Mouse (Mus musculus) hindbrain, embryonic 10.5 days (tissue): ENCODE results near the gene Neb. TPM values are rescaled to one million over a fixed set of nuclear protein-coding genes. Genes with fewer than 3 reads are reported as not detected.

Experiments
- DNase-seq: peaks from one replicate; pipeline ENCODE4 v3.0.0-alpha.2; 2017; ENCODE audit warnings: low spot score
- H3K27ac ChIP-seq: fragments of 300-500 bp; sonication (generic); 2 replicates; pipeline ENCODE4 v1.5.1; 2016; ENCODE audit warnings: mild to moderate bottlenecking, moderate library complexity
- H3K27me3 ChIP-seq: fragments of 300-500 bp; sonication (generic); 2 replicates; pipeline ENCODE4 v1.6.1; 2016; ENCODE audit warnings: mild to moderate bottlenecking; ENCODE audit not compliant: poor library complexity, insufficient read depth, severe bottlenecking
- H3K36me3 ChIP-seq: fragments of 300-500 bp; sonication (generic); 2 replicates; pipeline ENCODE4 v1.6.1; 2016; ENCODE audit warnings: mild to moderate bottlenecking, moderate library complexity
- H3K4me1 ChIP-seq: fragments of 300-500 bp; sonication (generic); replicated peaks from 2 replicates; pipeline ENCODE4 v1.6.1; 2016; ENCODE audit warnings: mild to moderate bottlenecking
- H3K4me3 ChIP-seq: fragments of 300-500 bp; sonication (generic); 2 replicates; pipeline ENCODE4 v1.5.1; 2016; ENCODE audit warnings: mild to moderate bottlenecking, moderate library complexity
- H3K9me3 ChIP-seq: fragments of 300-500 bp; sonication (generic); 2 replicates; pipeline ENCODE4 v1.6.1; 2016; ENCODE audit warnings: mild to moderate bottlenecking, moderate library complexity
- WGBS: fragments of 180-500 bp; shearing (Covaris S2); methylation state at CpG from one replicate; pipeline ENCODE4 v1.1.7; 2016; 5-methylcytosine and 5-hydroxymethylcytosine counted together
- polyA plus RNA-seq: library from polyadenylated mRNA; unstranded; fragments of >200 nt; fragmentation: Nextera tagmentation; extraction: Ambion mirVana; gene quantifications from 2 replicates; pipeline ENCODE4 v1.2.1, GENCODE M21; 2016

Gene Neb
- polyA plus RNA-seq, result 0.08 and 0.30 TPM in 2 replicates

DNA sequence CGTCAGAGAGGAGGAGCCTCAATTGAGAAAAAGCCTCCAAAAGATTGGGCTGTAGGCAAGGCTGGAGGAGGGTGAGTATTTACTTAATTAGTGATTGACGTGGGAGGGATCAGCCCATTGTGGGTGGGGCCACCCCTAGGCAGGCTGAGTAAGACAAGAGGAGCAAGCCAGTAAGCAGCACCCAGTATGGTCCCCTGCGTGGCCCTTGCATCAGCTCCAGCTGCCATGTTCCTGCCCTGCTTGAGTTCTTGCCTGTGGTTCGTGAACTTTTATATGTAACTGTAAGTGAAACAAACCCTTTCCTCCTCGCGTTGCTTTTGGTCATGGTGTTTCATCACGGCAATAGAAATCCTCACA lies at the start of gene Neb:
TSS of gene Neb (minus strand) at position 27 of the 357 bp plus-strand sequence.
- no peak within 1 kb of the TSS for H3K27ac ChIP-seq
- DNase-seq, result no peak
- 48% methylated on average over 7 of the region's 7 CpGs for WGBS

DNA sequence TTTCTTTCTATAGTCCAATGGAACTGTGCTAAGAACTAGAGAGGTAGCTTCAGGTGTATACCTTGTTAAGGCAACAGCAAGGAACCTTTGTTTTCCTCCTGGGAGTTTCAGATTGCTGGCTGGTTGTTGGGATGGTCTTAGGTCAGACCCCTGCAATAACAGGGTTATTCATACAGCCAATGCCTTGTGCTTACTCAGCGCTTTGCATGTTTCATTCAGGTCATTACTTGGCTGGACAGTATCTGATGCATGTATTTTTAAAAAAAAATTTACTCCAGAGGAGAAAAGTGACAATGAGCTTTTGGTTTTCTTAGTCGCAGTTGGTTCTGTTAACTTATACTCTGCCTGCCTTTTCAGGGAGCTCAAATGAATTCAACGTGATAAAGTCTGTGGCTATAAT lies 49.1 kb upstream of the Neb start:
- no peak for DNase-seq
- 87% methylated on average over 3 of the region's 3 CpGs for WGBS
- H3K9me3 ChIP-seq, result no peaks in the 10 kb centered on the region

More for the DNA sequence above, at the start of gene Neb:
- Histone ChIP-seq H3K27me3 (no peaks in the 10 kb centered on the region), H3K4me3 (no peak within 1 kb of the TSS), H3K4me1 (no peaks in the 10 kb centered on the region), H3K36me3 (no peaks in the 10 kb centered on the region), H3K9me3 (0 out of 2 replicates have a peak, but pooled peaks cover 2% of the 10 kb centered on the region)

DNA sequence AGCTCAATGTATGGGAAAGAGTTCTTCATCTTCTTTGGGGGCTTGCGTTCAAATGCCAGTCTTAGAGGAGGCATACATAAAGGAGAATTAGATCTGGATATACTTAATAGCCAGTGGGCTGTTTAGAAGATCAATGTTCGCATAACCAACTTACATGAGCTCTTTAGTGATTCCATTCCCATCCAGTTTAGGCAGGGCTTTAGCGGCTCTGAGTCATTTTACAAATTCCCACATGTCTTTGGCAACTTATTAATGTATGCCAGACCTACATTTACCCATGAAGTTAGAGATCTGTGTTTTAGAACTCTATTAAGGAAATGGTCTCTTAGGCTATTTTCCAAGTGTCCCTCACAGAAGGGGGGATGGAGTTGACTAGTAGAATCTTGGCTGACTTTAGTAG lies 47.8 kb upstream of the Neb start:
- no peak for DNase-seq
- 90% methylated on average over 3 of the region's 3 CpGs for WGBS
- Histone ChIP-seq H3K4me3 (no peak overlapping the region), H3K36me3 (no peaks in the 10 kb centered on the region), H3K27ac (no peak overlapping the region), H3K9me3 (no peaks in the 10 kb centered on the region), H3K4me1 (peaks cover 28% of the 10 kb centered on the region), H3K27me3 (no peaks in the 10 kb centered on the region)

More for the DNA sequence above, 49.1 kb upstream of the Neb start:
- Histone ChIP-seq H3K27me3 (no peaks in the 10 kb centered on the region), H3K27ac (no peak overlapping the region), H3K36me3 (no peaks in the 10 kb centered on the region), H3K4me1 (peaks cover 18% of the 10 kb centered on the region), H3K4me3 (no peak overlapping the region)

DNA sequence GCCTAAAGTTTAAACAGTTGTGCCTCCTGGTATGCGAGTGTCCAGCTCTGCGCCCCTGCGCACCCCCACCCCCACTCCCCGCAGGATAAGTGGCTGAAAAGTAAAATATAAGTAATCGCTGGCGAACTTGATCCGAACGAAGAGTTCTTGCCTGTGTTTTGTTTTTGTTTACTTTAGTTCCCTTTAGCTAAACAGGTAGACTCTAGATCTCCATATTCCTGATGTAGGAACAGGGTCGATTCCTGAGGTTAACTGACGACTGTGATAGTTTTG lies 47.2 kb upstream of the Neb start:
- H3K36me3 ChIP-seq, result no peaks in the 10 kb centered on the region
- WGBS, result 28% methylated on average over 10 of the region's 10 CpGs
- no peaks in the 10 kb centered on the region for H3K27me3 ChIP-seq
- H3K9me3 ChIP-seq, result no peaks in the 10 kb centered on the region
- H3K4me3 ChIP-seq, result peak overlapping the region; percentile 96
- peaks cover 29% of the 10 kb centered on the region for H3K4me1 ChIP-seq
- H3K27ac ChIP-seq, result peak overlapping the region; percentile 99
- no peak for DNase-seq

DNA sequence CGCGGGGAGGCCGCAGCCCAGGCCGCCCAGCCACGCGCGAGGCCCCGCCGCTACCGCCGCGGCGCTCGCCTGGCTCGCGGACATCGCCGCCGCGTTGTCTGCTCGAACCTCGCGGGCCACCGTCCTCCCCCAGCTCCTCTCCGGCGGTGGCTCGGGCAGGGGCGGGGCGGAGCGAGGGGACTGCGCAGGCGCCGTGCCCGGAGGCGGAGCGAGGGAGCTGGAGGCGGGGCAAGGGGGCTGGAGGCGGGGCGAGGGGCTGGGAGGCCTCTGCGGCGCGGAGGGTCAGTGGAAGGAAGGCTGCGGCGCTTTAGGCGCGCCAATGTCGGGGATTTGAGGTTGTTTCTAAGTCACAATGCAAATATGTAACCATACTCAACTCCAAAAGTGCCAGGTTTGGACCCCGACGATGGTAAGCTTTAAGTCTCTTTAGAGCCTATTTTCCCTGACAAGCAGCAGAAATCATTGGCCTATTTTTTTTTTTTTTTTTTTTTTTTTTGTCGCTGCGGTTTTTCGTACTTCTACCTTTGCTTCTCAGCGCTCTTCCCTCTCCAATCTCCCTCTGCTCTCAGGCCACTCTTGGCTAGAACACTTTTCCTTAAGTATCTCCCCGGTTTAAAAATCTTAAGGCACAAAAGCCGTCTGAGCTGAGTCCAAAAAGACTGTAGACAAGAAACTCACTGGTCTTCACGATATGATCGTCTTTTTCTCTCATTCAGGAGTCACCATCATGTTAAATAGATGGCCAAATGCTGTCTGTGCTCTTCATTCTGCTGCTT lies 46.7 kb upstream of the Neb start, which contains the start of gene Arl5a:
TSS of gene Arl5a (minus strand) at position 155 of the 776 bp plus-strand sequence.
- no peaks in the 10 kb centered on the region for H3K27me3 ChIP-seq
- H3K27ac ChIP-seq, result peak within 1 kb of the TSS; percentile 99
- whole genome bisulfite sequencing, result 1% methylated on average over 57 of the region's 57 CpGs
- H3K9me3 ChIP-seq, result no peaks in the 10 kb centered on the region
- peak; percentile 96 for DNase-seq
- peak within 1 kb of the TSS; percentile 96 for H3K4me3 ChIP-seq
- no peaks in the 10 kb centered on the region for H3K36me3 ChIP-seq
- H3K4me1 ChIP-seq, result peaks cover 29% of the 10 kb centered on the region

DNA sequence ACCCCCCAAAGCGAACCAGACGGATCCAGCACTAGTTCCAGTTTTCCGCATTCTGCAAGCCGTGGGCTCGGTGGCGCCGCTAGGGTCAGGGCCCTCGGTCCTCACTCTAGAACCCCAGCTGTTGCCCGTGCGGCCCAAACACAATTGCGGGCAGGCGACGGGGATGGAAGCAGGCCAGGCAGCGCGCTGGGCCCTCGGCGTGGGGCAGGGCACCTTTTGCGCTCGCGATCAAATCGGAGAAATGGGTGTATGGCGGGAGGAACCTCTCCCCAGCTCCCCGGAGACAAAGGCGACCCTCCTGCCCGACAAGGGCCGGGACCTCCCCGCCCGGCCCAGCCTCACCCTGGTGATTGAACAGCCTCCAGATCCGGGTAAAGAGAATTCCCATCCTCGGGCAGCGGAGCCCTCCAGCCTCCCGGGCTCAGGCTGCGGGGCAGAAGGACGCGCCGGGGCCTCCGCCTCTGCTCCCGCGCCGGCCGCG lies 46.0 kb upstream of the Neb start:
- H3K9me3 ChIP-seq, result no peaks in the 10 kb centered on the region
- H3K36me3 ChIP-seq, result peaks cover under 1% of the 10 kb centered on the region; the same call in 1 of the 2 replicates
- DNase-seq, result no peak
- WGBS, result under 1% methylated on average over 42 of the region's 42 CpGs
- H3K4me3 ChIP-seq, result peak overlapping the region; percentile 96
- peak overlapping the region; percentile 99 for H3K27ac ChIP-seq
- no peaks in the 10 kb centered on the region for H3K27me3 ChIP-seq
- H3K4me1 ChIP-seq, result peaks cover 29% of the 10 kb centered on the region

DNA sequence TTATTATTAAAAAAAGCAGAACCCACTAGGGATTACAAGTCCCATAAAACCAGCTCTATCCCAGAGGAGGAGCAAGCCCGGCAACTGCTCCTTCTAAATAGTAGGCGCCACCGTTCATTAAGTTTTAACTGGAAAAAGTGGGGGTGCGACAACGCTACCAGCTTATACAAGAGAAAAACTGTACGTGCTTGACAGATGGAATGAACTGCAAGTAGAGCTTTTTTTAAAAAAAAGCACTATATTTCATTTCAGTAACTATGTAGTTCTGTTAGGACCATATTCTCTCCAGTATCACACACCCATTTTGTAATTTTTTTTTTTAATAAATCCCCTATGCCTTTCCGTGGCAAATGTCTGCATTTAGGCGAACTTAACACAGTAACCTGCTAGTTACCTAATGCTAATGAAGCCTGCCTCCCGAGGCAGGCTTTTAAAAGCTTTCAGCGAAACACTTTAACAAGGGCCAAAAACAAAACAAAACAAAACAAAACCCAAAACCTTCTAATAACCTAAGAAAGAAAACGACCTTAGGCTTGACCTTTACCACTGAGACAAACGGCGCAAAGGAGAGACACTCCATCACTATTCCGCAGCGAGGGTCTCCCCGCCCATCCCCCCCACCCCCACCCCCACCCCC lies 45.5 kb upstream of the Neb start:
- no peaks in the 10 kb centered on the region for H3K27me3 ChIP-seq
- peaks cover 29% of the 10 kb centered on the region for H3K4me1 ChIP-seq
- no peaks in the 10 kb centered on the region for H3K9me3 ChIP-seq
- H3K4me3 ChIP-seq, result peak overlapping the region; percentile 96
- H3K36me3 ChIP-seq, result peaks cover 6% of the 10 kb centered on the region; the same call in 1 of the 2 replicates
- WGBS, result 6% methylated on average over 16 of the region's 16 CpGs
- no peak for DNase-seq
- peak overlapping the region; percentile 99 for H3K27ac ChIP-seq

DNA sequence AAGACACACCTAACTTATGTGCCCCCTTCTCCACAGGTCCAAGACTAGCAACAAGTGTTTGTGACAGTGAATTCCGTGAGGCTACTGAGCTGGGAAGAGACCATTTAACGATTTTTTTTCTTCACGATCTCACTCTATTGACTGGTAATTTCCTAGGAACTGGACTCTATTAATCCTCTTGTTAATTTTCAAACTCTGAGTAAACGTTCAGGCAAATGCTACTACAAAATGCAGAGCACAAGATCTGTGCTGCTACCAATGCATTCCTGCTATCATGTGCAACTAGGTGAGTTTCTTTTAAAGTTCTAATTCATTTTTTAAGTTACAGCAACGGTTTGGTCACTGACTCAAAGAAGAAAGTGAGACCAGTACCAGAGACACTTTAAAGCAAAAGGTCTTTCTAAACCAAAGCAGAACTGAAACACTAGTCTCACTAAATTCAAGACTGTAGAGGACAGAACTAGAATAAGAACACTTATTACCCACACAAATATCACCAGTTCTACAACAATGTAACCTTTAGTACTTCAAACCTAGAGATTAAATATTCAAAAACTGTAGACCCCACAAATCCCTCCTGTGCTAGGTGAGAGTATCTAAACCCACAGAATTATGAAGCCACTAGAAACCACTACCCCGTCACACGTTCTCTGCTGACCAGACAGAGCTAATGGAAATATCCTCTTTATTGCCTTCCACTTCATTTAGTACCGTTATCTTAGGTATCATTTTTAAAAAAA lies 44.8 kb upstream of the Neb start:
- Histone ChIP-seq H3K27me3 (no peaks in the 10 kb centered on the region), H3K27ac (no peak overlapping the region), H3K36me3 (peaks cover 10% of the 10 kb centered on the region), H3K4me3 (peak overlapping the region; percentile 96), H3K9me3 (no peaks in the 10 kb centered on the region), H3K4me1 (peaks cover 29% of the 10 kb centered on the region)
- 75% methylated on average over 8 of the region's 8 CpGs for WGBS
- DNase-seq, result no peak

DNA sequence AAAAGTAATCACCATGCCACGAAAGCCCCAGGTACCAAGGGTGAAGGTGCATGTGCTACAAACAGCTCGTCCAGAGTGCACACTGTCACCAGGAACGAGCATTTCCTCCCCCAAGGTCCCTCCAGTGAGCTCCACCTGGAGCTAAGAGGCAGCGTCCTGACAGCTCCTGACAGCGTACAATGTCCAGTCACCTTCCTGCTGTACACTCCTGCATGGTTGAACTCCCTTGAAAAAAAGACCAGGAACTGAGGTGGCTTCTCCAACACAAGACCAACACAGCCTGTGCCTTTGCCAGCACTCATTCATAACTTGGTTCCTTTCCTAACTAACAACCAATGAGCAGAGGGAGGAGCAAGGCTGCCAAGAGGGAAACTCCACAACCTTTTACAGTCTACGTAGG lies 42.9 kb upstream of the Neb start:
- H3K9me3 ChIP-seq, result peaks cover 9% of the 10 kb centered on the region
- H3K4me1 ChIP-seq, result peaks cover 29% of the 10 kb centered on the region
- H3K4me3 ChIP-seq, result no peak overlapping the region
- WGBS, result 75% methylated on average over 6 of the region's 6 CpGs
- H3K36me3 ChIP-seq, result peaks cover 25% of the 10 kb centered on the region
- no peaks in the 10 kb centered on the region for H3K27me3 ChIP-seq
- no peak for DNase-seq
- no peak overlapping the region for H3K27ac ChIP-seq

DNA sequence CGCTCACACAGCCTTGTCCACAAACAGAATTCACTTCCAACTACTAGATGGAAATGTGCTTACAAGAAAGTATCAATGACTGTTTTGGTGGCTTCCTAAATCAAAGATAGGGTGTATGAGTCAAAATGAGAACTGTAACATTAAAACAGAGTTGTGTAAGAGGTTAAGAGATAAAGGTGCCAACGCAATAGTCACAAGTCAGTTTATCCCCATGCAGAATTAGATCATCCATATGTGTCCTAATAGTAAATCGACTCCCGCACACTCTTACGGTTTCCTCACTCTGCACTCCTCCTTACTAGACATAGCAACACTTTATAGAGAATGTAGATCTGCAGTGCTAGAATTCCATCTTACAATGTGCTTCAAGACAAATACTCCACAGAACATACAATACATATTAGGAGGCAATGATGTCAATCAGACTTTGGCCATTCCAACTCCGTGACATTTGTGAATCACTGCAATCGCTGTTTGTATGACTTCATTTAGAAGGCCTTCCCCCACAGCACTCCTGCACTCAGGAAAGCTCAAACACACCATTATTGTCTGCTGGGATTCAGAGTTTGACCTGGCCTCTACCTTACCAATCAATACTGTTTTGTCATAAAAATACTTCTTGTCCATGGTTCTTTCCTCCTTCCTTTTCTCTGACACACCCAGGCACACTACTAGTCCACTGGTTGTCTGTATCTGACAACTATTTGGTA lies 41.9 kb upstream of the Neb start:
- 93% methylated on average over 7 of the region's 7 CpGs for WGBS

DNA sequence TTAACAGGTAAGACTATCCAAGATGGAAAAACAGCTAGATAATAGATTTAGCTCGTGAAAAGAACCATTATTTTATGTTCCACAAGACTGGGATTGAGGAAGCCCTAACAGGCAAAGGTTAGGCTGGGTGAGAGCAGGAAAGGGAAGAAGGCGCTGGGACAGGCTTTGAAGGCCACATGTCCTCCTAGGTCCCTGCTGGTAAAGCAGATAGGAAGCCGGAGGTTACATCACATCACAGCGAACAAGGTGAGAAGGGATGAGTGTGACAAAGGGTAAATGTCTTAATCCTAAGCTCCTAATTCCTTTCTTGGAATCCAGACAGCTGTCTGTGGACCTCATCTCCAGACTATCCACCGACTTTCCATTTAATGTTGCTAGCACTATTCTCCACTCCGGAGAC lies 41.0 kb upstream of the Neb start:
- no peak for DNase-seq
- Histone ChIP-seq H3K9me3 (peaks cover 18% of the 10 kb centered on the region), H3K36me3 (peaks cover 44% of the 10 kb centered on the region), H3K4me3 (no peak overlapping the region), H3K27me3 (no peaks in the 10 kb centered on the region), H3K4me1 (peaks cover 24% of the 10 kb centered on the region), H3K27ac (no peak overlapping the region)
- 78% methylated on average over 6 of the region's 6 CpGs for WGBS

More for the DNA sequence above, 41.9 kb upstream of the Neb start:
- Histone ChIP-seq H3K4me3 (no peak overlapping the region), H3K27ac (no peak overlapping the region), H3K4me1 (peaks cover 24% of the 10 kb centered on the region), H3K27me3 (no peaks in the 10 kb centered on the region), H3K9me3 (peaks cover 18% of the 10 kb centered on the region), H3K36me3 (peaks cover 36% of the 10 kb centered on the region)
- no peak for DNase-seq

DNA sequence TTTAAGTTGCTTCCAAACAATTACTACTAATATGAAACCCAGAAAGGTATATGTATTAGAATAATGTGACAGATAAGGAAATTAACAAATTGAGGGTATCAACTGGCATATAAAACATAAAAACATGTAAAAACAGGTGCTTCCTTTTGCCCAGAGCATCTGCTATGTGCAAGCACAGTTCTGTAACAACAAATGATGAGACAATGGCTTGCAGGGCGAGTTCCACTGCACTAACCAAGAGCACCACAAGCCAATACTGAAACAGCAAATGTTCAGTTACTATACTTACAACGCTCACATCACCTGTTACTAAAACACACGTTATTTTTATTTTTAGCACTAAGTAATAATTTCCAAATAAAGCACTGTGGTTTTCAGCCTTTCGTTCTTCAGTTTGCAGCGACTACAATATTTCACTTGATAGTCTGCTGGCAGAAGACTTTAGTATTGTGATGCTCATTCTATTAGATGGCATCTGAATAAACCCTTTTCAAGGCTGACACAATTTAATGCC lies 34.3 kb upstream of the Neb start:
- peaks cover 97% of the 10 kb centered on the region for H3K36me3 ChIP-seq
- DNase-seq, result no peak
- no peak overlapping the region for H3K4me3 ChIP-seq
- no peaks in the 10 kb centered on the region for H3K27me3 ChIP-seq
- H3K27ac ChIP-seq, result no peak overlapping the region
- no peaks in the 10 kb centered on the region for H3K4me1 ChIP-seq
- WGBS, result 96% methylated on average over 5 of the region's 5 CpGs
- peaks cover 63% of the 10 kb centered on the region for H3K9me3 ChIP-seq
